Mouse (Mus musculus) heart, embryonic 14.5 days (tissue): ENCODE results near the gene AW209491. TPM values are rescaled to one million over a fixed set of nuclear protein-coding genes. Genes with fewer than 3 reads are reported as not detected.

Experiments
- ATAC-seq: fragments of 200-750 bp; cut with Nextera tagmentation; 2 replicates; pipeline ENCODE4 v1.8.0; 2017; ENCODE audit warnings: low read depth, moderate TSS enrichment; ENCODE audit not compliant: insufficient number of reproducible peaks, insufficient read depth, low FRiP score
- H3K27ac ChIP-seq, 2 experiments: fragments of 200-500 bp in 1 of 2; fragments of 300-500 bp in 1 of 2; sonication (generic) in 1 of 2; replicated peaks in 1 of 2; 2 replicates each; pipeline ENCODE4 v1.5.1; 2012 to 2014; ENCODE audit warnings: low read depth in 2 of 2, low read length in 2 of 2, control low read depth in 1 of 2, mild to moderate bottlenecking in 1 of 2, mixed read lengths in 1 of 2; ENCODE audit not compliant: control insufficient read depth in 1 of 2, insufficient read depth in 1 of 2
- H3K27me3 ChIP-seq: fragments of 300-500 bp; sonication (generic); 2 replicates; pipeline ENCODE4 v1.6.1; 2014; ENCODE audit warnings: mild to moderate bottlenecking, low read length, control low read depth; ENCODE audit not compliant: control insufficient read depth, insufficient read depth
- H3K36me3 ChIP-seq: fragments of 300-500 bp; sonication (generic); 2 replicates; pipeline ENCODE4 v1.6.1; 2014; ENCODE audit warnings: mild to moderate bottlenecking, control low read depth, low read length, mixed read lengths; ENCODE audit not compliant: control insufficient read depth, insufficient read depth
- H3K4me1 ChIP-seq, 2 experiments: fragments of 200-500 bp in 1 of 2; fragments of 300-500 bp in 1 of 2; sonication (generic) in 1 of 2; 2 replicates each; pipeline ENCODE4 v1.6.1; 2012 to 2014; ENCODE audit warnings: low read length in 2 of 2, control low read depth in 1 of 2, mixed read lengths in 1 of 2; ENCODE audit not compliant: control insufficient read depth in 2 of 2, insufficient read depth in 2 of 2
- H3K4me2 ChIP-seq: fragments of 300-500 bp; sonication (generic); 2 replicates; pipeline ENCODE4 v1.6.1; 2014; ENCODE audit warnings: mild to moderate bottlenecking, low read length
- H3K4me3 ChIP-seq, 2 experiments: fragments of 200-500 bp in 1 of 2; fragments of 300-500 bp in 1 of 2; sonication (generic) in 1 of 2; 2 replicates each; pipeline ENCODE4 v1.5.1; 2012 to 2014; ENCODE audit warnings: low read length in 2 of 2, mild to moderate bottlenecking in 2 of 2, control low read depth in 1 of 2, low read depth in 1 of 2, moderate library complexity in 1 of 2; ENCODE audit not compliant: control insufficient read depth in 1 of 2, insufficient read depth in 1 of 2
- H3K9ac ChIP-seq: fragments of 300-500 bp; sonication (generic); 2 replicates; pipeline ENCODE4 v1.6.1; 2014; ENCODE audit warnings: mild to moderate bottlenecking, low read length
- H3K9me3 ChIP-seq: fragments of 300-500 bp; sonication (generic); 2 replicates; pipeline ENCODE4 v1.6.1; 2016; ENCODE audit warnings: low read length, control low read depth; ENCODE audit not compliant: control insufficient read depth
- WGBS: fragments of 180-500 bp; shearing (Covaris S2); extraction: QIAGEN DNeasy Blood & Tissue Kit; methylation state at CpG from one replicate; pipeline ENCODE4 v1.1.7; 2014; 5-methylcytosine and 5-hydroxymethylcytosine counted together
- polyA plus RNA-seq: library from polyadenylated mRNA; unstranded; fragments of >200 nt; fragmentation: Nextera tagmentation; extraction: Ambion mirVana; gene quantifications from 2 replicates; pipeline ENCODE4 v1.2.1, GENCODE M21; 2014

Gene AW209491
- polyA plus RNA-seq, 1 experiment from 2014 or later = 16.6 TPM

DNA sequence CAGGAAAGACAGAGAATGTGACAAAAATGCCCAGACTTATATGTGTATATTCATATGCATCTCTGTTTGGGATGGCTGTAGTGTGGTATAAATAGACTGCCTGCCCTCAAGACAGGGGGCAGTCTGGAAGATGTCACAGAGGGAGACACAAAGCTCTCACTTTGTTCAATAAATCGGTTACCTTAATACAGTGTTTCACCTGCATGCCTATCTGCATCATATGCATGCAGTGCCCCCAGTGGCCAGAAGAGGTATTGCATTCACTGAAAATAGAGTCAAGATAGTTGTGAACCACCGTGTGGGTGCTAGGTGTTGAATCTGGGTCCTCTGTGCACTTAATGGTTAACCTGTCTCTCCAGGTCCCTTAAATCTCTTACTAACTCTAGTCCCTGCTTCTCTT lies 11.2 kb upstream of the AW209491 start:
- Histone ChIP-seq H3K27me3 (no peaks in the 10 kb centered on the region), H3K4me2 (no peak overlapping the region), H3K27ac (no peak overlapping the region), H3K36me3 (peaks cover 69% of the 10 kb centered on the region), H3K9me3 (no peaks in the 10 kb centered on the region), H3K4me3 (no peak overlapping the region), H3K4me1 (no peaks in the 10 kb centered on the region), H3K9ac (no peak overlapping the region)
- 30% methylated on average over 2 of the region's 2 CpGs for WGBS
- ATAC-seq = no peak

DNA sequence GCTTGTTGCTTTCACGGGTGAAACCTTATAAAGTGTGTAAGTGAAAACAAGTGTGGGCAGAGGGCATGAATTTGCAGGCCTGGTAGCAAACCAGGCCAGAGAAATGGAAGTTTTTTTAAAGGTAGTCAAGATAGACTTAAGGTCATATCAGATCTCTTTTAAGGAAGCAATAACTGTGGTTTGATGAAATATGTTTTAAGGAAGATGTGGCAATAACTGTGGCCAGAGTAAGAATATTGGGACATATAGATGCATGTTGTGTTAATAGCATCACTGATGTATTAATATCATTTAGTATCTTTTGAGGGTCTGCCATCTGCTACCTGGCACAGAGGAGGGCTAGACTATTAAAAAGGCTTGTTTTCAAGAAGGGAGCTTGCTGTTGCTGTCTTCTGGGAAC lies 10.0 kb downstream of the AW209491 start:
- Histone ChIP-seq H3K4me2 (no peak overlapping the region), H3K27me3 (no peaks in the 10 kb centered on the region), H3K9me3 (no peaks in the 10 kb centered on the region), H3K36me3 (peaks cover 37% of the 10 kb centered on the region), H3K9ac (no peak overlapping the region), H3K4me1 (peaks cover 0 to 3% of the 10 kb centered on the region in 2 experiments; a peak in 1 of 4 replicates), H3K27ac (no peak overlapping the region), H3K4me3 (no peak overlapping the region)
- no peak for ATAC-seq
- 59% methylated on average over 1 of the region's 1 CpGs for WGBS

DNA sequence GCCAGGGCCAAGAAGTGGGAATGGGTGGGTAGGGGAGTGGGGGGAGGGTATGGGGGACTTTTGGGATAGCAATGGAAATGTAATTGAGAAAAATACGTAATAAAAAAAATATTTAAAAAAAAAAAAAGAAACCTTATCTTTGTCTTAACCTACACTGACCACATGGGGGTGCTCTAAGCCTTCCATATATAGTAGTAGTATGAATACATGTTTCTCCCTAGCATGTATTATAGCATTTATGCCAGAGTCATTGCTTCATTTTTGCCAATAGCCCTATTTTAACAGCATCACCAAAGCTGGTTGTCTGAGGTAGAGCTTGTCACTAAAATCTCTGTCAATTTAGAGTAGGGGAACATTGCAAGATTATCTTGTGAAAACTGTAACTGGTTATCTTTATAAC lies 19.3 kb downstream of the AW209491 start:
- H3K4me1 ChIP-seq = no peaks in the 10 kb centered on the region
- H3K9me3 ChIP-seq = no peaks in the 10 kb centered on the region
- no peak for ATAC-seq
- 24% methylated on average over 1 of the region's 1 CpGs for WGBS
- no peak overlapping the region for H3K9ac ChIP-seq
- no peaks in the 10 kb centered on the region for H3K27me3 ChIP-seq
- no peak overlapping the region for H3K4me2 ChIP-seq
- H3K36me3 ChIP-seq = no peaks in the 10 kb centered on the region
- no peak overlapping the region for H3K27ac ChIP-seq
- H3K4me3 ChIP-seq = no peak overlapping the region

DNA sequence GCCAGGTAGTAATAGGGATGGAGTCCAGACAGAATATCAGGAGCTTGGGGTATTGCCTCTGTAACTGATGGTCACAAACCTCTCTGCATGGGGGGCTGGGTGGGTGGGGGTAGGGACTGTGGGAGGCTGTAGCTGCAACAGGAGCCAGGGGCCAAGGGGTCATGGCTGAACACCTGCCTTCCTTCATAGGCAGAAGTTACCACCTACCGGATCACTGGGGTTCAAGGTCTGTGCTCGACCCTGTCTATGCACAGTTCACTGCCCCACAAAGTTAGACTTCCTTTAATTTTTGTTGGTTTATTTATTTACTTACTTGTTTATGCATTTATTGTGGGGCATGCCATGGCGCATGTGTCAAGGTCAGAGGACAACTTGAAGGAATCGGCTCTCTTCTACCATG lies 37.2 kb downstream of the AW209491 start:
- no peaks in the 10 kb centered on the region for H3K9me3 ChIP-seq
- no peak for ATAC-seq
- H3K27me3 ChIP-seq = no peaks in the 10 kb centered on the region
- H3K4me1 ChIP-seq = no peaks in the 10 kb centered on the region
- 82% methylated on average over 4 of the region's 4 CpGs for WGBS
- no peak overlapping the region for H3K27ac ChIP-seq
- H3K9ac ChIP-seq = no peak overlapping the region
- no peak overlapping the region for H3K4me2 ChIP-seq
- H3K36me3 ChIP-seq = no peaks in the 10 kb centered on the region
- no peak overlapping the region for H3K4me3 ChIP-seq

DNA sequence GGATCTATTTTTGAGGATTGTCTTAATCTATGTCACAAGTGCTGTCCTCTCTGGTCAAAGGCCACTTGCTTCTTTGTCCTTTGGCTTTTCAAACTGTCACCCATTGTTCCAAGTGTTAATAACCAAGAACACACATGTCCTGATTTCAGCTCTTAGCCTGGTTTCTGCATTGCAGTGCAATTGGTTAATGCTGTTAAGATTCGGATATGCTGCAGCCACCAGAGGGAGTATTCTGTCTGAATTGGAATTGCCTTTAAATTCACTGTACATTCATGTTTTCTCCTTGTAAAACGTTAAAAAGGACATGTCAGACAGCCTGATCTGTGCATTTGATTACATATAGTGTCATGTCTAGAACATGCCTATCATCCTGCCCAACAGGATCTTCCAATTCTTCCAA lies 40.4 kb downstream of the AW209491 start:
- Histone ChIP-seq H3K4me2 (no peak overlapping the region), H3K36me3 (no peaks in the 10 kb centered on the region), H3K4me1 (no peaks in the 10 kb centered on the region), H3K9me3 (no peaks in the 10 kb centered on the region), H3K27ac (no peak overlapping the region), H3K27me3 (no peaks in the 10 kb centered on the region), H3K4me3 (no peak overlapping the region), H3K9ac (no peak overlapping the region)
- no peak for ATAC-seq
- 25% methylated on average over 2 of the region's 2 CpGs for WGBS

Other genes starting within 250 kb of the AW209491 start
- gene Hecw1, start 106.9 kb upstream of the AW209491 start, polyA plus RNA-seq = 0.65 and 0.84 TPM in 2 replicates
- 111 and 115 TPM in 2 replicates for gene Mrpl32, start 17.0 kb upstream of the AW209491 start, polyA plus RNA-seq
- gene Psma2, start 16.9 kb upstream of the AW209491 start, polyA plus RNA-seq = 145 and 163 TPM in 2 replicates